In the genomic region with DNA sequence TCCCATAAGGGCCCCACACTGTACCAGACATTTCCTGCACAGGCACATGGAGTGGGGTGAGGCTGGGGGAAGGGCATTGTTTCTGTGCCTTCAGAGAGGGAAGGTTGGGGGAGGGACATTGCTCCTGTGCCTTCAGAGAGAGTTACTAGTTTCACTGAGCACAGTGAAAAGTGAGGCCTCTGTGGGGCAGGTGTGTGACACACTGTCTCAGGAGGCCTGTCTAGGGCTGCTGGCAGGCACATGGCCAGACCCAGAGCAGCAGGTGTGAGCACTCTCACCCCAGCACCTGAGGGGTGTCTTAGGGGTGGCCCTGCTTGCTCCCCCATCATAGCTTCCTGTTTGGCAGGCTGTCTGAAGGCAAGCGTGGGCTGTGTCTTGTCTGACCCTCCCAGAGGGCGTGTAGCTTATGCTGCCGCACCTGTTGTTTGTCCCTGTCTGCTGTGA, we compare ENCODE assay signal across 10 mouse cellular contexts. TPM values are rescaled to one million over a fixed set of nuclear protein-coding genes. Genes with fewer than 3 reads are reported as not detected.
DNase-seq lines count a peak whose midpoint lies in the region; ATAC-seq and TF ChIP-seq lines count a peak whose summit lies in the region.
"Had no signal": no experiment of that assay in that cellular context is flagged by ENCODE, and none has a peak within 500 bp of the region (broad histone marks: within the 10 kb centered on the region; RNA-seq: fewer than 3 reads in every experiment).

No protein-coding gene starts in this region.

- H3K4me2 ChIP-seq in heart, embryonic 13.5 days, result peak overlapping the region; percentile 76
- H3K4me2 ChIP-seq in embryonic facial prominence, embryonic 15.5 days (replicated peaks), result no peak overlapping the region
- H3K4me2 ChIP-seq in liver, postnatal 0 days (ENCODE audit: low read depth, low read length), result peak overlapping the region; percentile 85
- peak overlapping the region; percentile 25 for H3K4me2 ChIP-seq in stomach, embryonic 15.5 days
- no peak overlapping the region for H3K4me2 ChIP-seq in kidney, embryonic 16.5 days (replicated peaks; ENCODE audit: low read depth, low read length)
- H3K4me2 ChIP-seq: hindbrain, embryonic 14.5 days had no signal

- peak overlapping the region; percentile 86 for H3K27ac ChIP-seq in heart, embryonic 13.5 days (replicated peaks)
- H3K27ac ChIP-seq in embryonic facial prominence, embryonic 15.5 days (replicated peaks), result peak overlapping the region; percentile 55
- peak overlapping the region; percentile 77 for H3K27ac ChIP-seq in liver, postnatal 0 days (ENCODE audit: low read depth)
- peak overlapping the region; percentile 77 for H3K27ac ChIP-seq in stomach, embryonic 15.5 days
- no peak overlapping the region for H3K27ac ChIP-seq in kidney, embryonic 16.5 days (ENCODE audit: low read length)
- H3K27ac ChIP-seq: hindbrain, embryonic 14.5 days had no signal

- TF ChIP-seq EP300 in liver, postnatal 0 days (IDR thresholded peaks at IDR 0.05; ENCODE audit: low read depth), result 0 out of 2 replicates have a peak, but pooled peaks have one; percentile 18

- H3K9ac ChIP-seq in heart, embryonic 13.5 days, result peak overlapping the region; percentile 96
- H3K9ac ChIP-seq in embryonic facial prominence, embryonic 15.5 days, result no peak overlapping the region
- peak overlapping the region; percentile 86 for H3K9ac ChIP-seq in liver, postnatal 0 days (replicated peaks)
- H3K9ac ChIP-seq in stomach, embryonic 15.5 days, result no peak overlapping the region
- no peak overlapping the region for H3K9ac ChIP-seq in kidney, embryonic 16.5 days (replicated peaks; ENCODE audit: low read length)
- H3K9ac ChIP-seq: hindbrain, embryonic 14.5 days had no signal

- TF ChIP-seq CTCF in liver, postnatal 0 days (IDR thresholded peaks at IDR 0.05; ENCODE audit: low read depth), result no peak

- no peak for DNase-seq in heart, adult 8-10 months (ENCODE audit: low spot score)
- peak; percentile 59 for DNase-seq in liver, postnatal 0 days
- no peak for DNase-seq in adrenal gland, postnatal 36 days
- DNase-seq in left cerebral cortex, adult 9 months (ENCODE audit: low spot score in 2 of 2), result no peak
- DNase-seq: cerebellum, adult 11 months had no signal

- 48% methylated on average over 3 of the region's 3 CpGs for WGBS in heart, embryonic 13.5 days
- WGBS in embryonic facial prominence, embryonic 15.5 days, result 70% methylated on average over 3 of the region's 3 CpGs
- 47% methylated on average over 3 of the region's 3 CpGs for WGBS in liver, postnatal 0 days (ENCODE audit: insufficient replicate concordance)
- 44% methylated on average over 3 of the region's 3 CpGs for WGBS in stomach, embryonic 15.5 days
- 53% methylated on average over 3 of the region's 3 CpGs for WGBS in kidney, embryonic 16.5 days

- peaks cover 94% of the 10 kb centered on the region for H3K4me1 ChIP-seq in heart, embryonic 13.5 days
- H3K4me1 ChIP-seq in embryonic facial prominence, embryonic 15.5 days, result peaks cover 63% of the 10 kb centered on the region
- peaks cover 70% of the 10 kb centered on the region for H3K4me1 ChIP-seq in liver, postnatal 0 days (ENCODE audit: insufficient read depth)
- H3K4me1 ChIP-seq in stomach, embryonic 15.5 days, result peaks cover 61% of the 10 kb centered on the region
- peaks cover 38% of the 10 kb centered on the region for H3K4me1 ChIP-seq in kidney, embryonic 16.5 days (ENCODE audit: insufficient read depth, low read length)

- ATAC-seq in heart, embryonic 13.5 days (ENCODE audit: extremely low read depth, insufficient number of reproducible peaks, low FRiP score, low TSS enrichment), result no peak
- ATAC-seq in embryonic facial prominence, embryonic 15.5 days (ENCODE audit: insufficient number of reproducible peaks, low FRiP score, low TSS enrichment, low read depth), result 0 out of 2 replicates have a peak, but pooled peaks have one; percentile 48
- ATAC-seq in liver, postnatal 0 days, result peak; percentile 13
- peak; percentile 27 for ATAC-seq in stomach, embryonic 15.5 days (ENCODE audit: insufficient read depth, low FRiP score, low read depth)
- ATAC-seq in kidney, embryonic 16.5 days (ENCODE audit: low FRiP score, low TSS enrichment), result no peak

- peaks cover 85% of the 10 kb centered on the region for H3K36me3 ChIP-seq in heart, embryonic 13.5 days
- 0 out of 2 replicates have a peak, but pooled peaks cover 13% of the 10 kb centered on the region for H3K36me3 ChIP-seq in embryonic facial prominence, embryonic 15.5 days
- H3K36me3 ChIP-seq in liver, postnatal 0 days (replicated peaks; ENCODE audit: insufficient read depth, low read length), result peaks cover 93% of the 10 kb centered on the region
- peaks cover 10% of the 10 kb centered on the region; the same call in 1 of the 2 replicates for H3K36me3 ChIP-seq in stomach, embryonic 15.5 days
- H3K36me3 ChIP-seq in kidney, embryonic 16.5 days (ENCODE audit: insufficient read depth, low read length), result peaks cover 10% of the 10 kb centered on the region; the same call in 1 of the 2 replicates

- peak overlapping the region; percentile 93 for H3K4me3 ChIP-seq in heart, embryonic 13.5 days
- H3K4me3 ChIP-seq in embryonic facial prominence, embryonic 15.5 days (replicated peaks), result no peak overlapping the region
- peak overlapping the region; percentile 93 for H3K4me3 ChIP-seq in liver, postnatal 0 days (ENCODE audit: low read depth, low read length)
- no peak overlapping the region for H3K4me3 ChIP-seq in stomach, embryonic 15.5 days (replicated peaks)
- no peak overlapping the region for H3K4me3 ChIP-seq in kidney, embryonic 16.5 days (ENCODE audit: low read length)

- H3K27me3 ChIP-seq in heart, embryonic 13.5 days (replicated peaks), result no peaks in the 10 kb centered on the region
- no peaks in the 10 kb centered on the region for H3K27me3 ChIP-seq in embryonic facial prominence, embryonic 15.5 days
- H3K27me3 ChIP-seq in liver, postnatal 0 days (ENCODE audit: insufficient read depth, low read length), result no peaks in the 10 kb centered on the region
- H3K27me3 ChIP-seq in stomach, embryonic 15.5 days (replicated peaks), result no peaks in the 10 kb centered on the region
- H3K27me3 ChIP-seq in kidney, embryonic 16.5 days (ENCODE audit: insufficient read depth, low read length), result no peaks in the 10 kb centered on the region

- no peaks in the 10 kb centered on the region for H3K9me3 ChIP-seq in heart, embryonic 13.5 days
- no peaks in the 10 kb centered on the region for H3K9me3 ChIP-seq in embryonic facial prominence, embryonic 15.5 days (replicated peaks)
- no peaks in the 10 kb centered on the region for H3K9me3 ChIP-seq in liver, postnatal 0 days (ENCODE audit: low read length)
- no peaks in the 10 kb centered on the region for H3K9me3 ChIP-seq in stomach, embryonic 15.5 days
- no peaks in the 10 kb centered on the region for H3K9me3 ChIP-seq in kidney, embryonic 16.5 days (ENCODE audit: low read length)

RNA-seq across cellular contexts. Expression of a gene that starts 6.4 kb away (rescaled TPM):
- polyA plus RNA-seq in heart, embryonic 13.5 days (2015; fragmentation: Nextera tagmentation; extraction: Ambion mirVana), result 116 and 121 TPM in 2 replicates
- total RNA-seq in heart, adult 8-10 months (2022), result 100 to 1,000 TPM; 143 to 197 (median 166) TPM
- polyA plus RNA-seq in embryonic facial prominence, embryonic 15.5 days (2015; fragmentation: Nextera tagmentation; extraction: Ambion mirVana), result 27.5 and 28.3 TPM in 2 replicates
- polyA plus RNA-seq in liver, postnatal 0 days (2015; fragmentation: Nextera tagmentation; extraction: Ambion mirVana), result 124 and 126 TPM in 2 replicates
- 43.6 and 56.6 TPM in 2 replicates for polyA plus RNA-seq in stomach, embryonic 15.5 days (2015; fragmentation: Nextera tagmentation; extraction: Ambion mirVana)
- total RNA-seq in adrenal gland, postnatal 36 days (2021), result 10 to 100 TPM; 20.8 to 30.0 TPM
- polyA plus RNA-seq in kidney, embryonic 16.5 days (2015; fragmentation: Nextera tagmentation; extraction: Ambion mirVana), result 35.4 and 37.0 TPM in 2 replicates

RNA-seq across cellular contexts. Expression of a gene that starts 26.8 kb away (rescaled TPM):
- 94.7 and 106 TPM in 2 replicates for polyA plus RNA-seq in heart, embryonic 13.5 days (2015; fragmentation: Nextera tagmentation; extraction: Ambion mirVana)
- total RNA-seq in heart, adult 8-10 months (2022), result 10 to 100 TPM; 20.2 to 24.8 (median 23.0) TPM
- 124 and 129 TPM in 2 replicates for polyA plus RNA-seq in embryonic facial prominence, embryonic 15.5 days (2015; fragmentation: Nextera tagmentation; extraction: Ambion mirVana)
- polyA plus RNA-seq in liver, postnatal 0 days (2015; fragmentation: Nextera tagmentation; extraction: Ambion mirVana), result 40.0 and 41.5 TPM in 2 replicates
- polyA plus RNA-seq in stomach, embryonic 15.5 days (2015; fragmentation: Nextera tagmentation; extraction: Ambion mirVana), result 110 and 118 TPM in 2 replicates
- 10 to 100 TPM; 64.8 to 66.1 TPM for total RNA-seq in adrenal gland, postnatal 36 days (2021)
- polyA plus RNA-seq in kidney, embryonic 16.5 days (2015; fragmentation: Nextera tagmentation; extraction: Ambion mirVana), result 143 and 146 TPM in 2 replicates

RNA-seq across cellular contexts. Expression of a gene that starts 49.2 kb away (rescaled TPM):
- 0.11 and 0.23 TPM in 2 replicates for polyA plus RNA-seq in heart, embryonic 13.5 days (2015; fragmentation: Nextera tagmentation; extraction: Ambion mirVana)
- not detected for total RNA-seq in heart, adult 8-10 months (2022)
- 4.3 and 6.5 TPM in 2 replicates for polyA plus RNA-seq in embryonic facial prominence, embryonic 15.5 days (2015; fragmentation: Nextera tagmentation; extraction: Ambion mirVana)
- polyA plus RNA-seq in liver, postnatal 0 days (2015; fragmentation: Nextera tagmentation; extraction: Ambion mirVana), result 0.07 and 0.09 TPM in 2 replicates
- 0.06 and 0.31 TPM in 2 replicates for polyA plus RNA-seq in stomach, embryonic 15.5 days (2015; fragmentation: Nextera tagmentation; extraction: Ambion mirVana)
- total RNA-seq in adrenal gland, postnatal 36 days (2021), result not detected
- 0.05 and 0.23 TPM in 2 replicates for polyA plus RNA-seq in kidney, embryonic 16.5 days (2015; fragmentation: Nextera tagmentation; extraction: Ambion mirVana)

Comparison
In these comparisons a context has a peak if more than half of its experiments do, and no peak if none do; other contexts are left out.
1. ATAC-seq: peak in embryonic facial prominence, embryonic 15.5 days (single experiment), liver, postnatal 0 days (single experiment) and stomach, embryonic 15.5 days (single experiment); none in heart, embryonic 13.5 days (single experiment) and kidney, embryonic 16.5 days (single experiment).
2. H3K4me2 ChIP-seq: peak in heart, embryonic 13.5 days (single experiment), liver, postnatal 0 days (single experiment) and stomach, embryonic 15.5 days (single experiment); none in embryonic facial prominence, embryonic 15.5 days (single experiment) and kidney, embryonic 16.5 days (single experiment).
3. H3K4me3 ChIP-seq: peak in heart, embryonic 13.5 days (single experiment) and liver, postnatal 0 days (single experiment); none in embryonic facial prominence, embryonic 15.5 days (single experiment), stomach, embryonic 15.5 days (single experiment) and kidney, embryonic 16.5 days (single experiment).
4. H3K9ac ChIP-seq: peak in heart, embryonic 13.5 days (single experiment) and liver, postnatal 0 days (single experiment); none in embryonic facial prominence, embryonic 15.5 days (single experiment), stomach, embryonic 15.5 days (single experiment) and kidney, embryonic 16.5 days (single experiment).